Mouse (Mus musculus): Measurements from ENCODE around the gene Trpv6.

Trpv6 gene

GRCm38 (mm10) chr6:41636178-41636577 is at the start of gene Trpv6:
Trpv6 (minus strand) TSS chr6:41636405.
- no peak for DNase-seq (ENCODE audit: low read depth)

GRCm38 (mm10) chr6:41685596-41685995 is 49.4 kb upstream of the Trpv6 start:
- no peak for DNase-seq (ENCODE audit: low read depth)

GRCm38 (mm10) chr6:41684911-41685310 is 48.7 kb upstream of the Trpv6 start:
- no peak for DNase-seq (ENCODE audit: low read depth)

- DNase-seq (ENCODE audit: low read depth) = no peak
Observed at GRCm38 (mm10) chr6:41684131-41684530, 47.9 kb upstream of the Trpv6 start, which contains the start of gene Llcfc1. Llcfc1 (plus strand) TSS chr6:41684431.

GRCm38 (mm10) chr6:41681656-41682055 is 45.5 kb upstream of the Trpv6 start:
- DNase-seq (ENCODE audit: low read depth) = no peak

- DNase-seq (ENCODE audit: low read depth) = no peak
Observed at GRCm38 (mm10) chr6:41680669-41681068, 44.5 kb upstream of the Trpv6 start, which contains the start of gene Trpv5. Trpv5 (minus strand) TSS chr6:41680769.

- no peak for DNase-seq (ENCODE audit: low read depth)
Observed at GRCm38 (mm10) chr6:41676530-41676929, 40.3 kb upstream of the Trpv6 start.

- peak; percentile 12 for DNase-seq (ENCODE audit: low read depth)
Observed at GRCm38 (mm10) chr6:41662320-41662719, 26.1 kb upstream of the Trpv6 start.

GRCm38 (mm10) chr6:41658487-41658886 is 22.3 kb upstream of the Trpv6 start:
- no peak for DNase-seq (ENCODE audit: low read depth)

- DNase-seq (ENCODE audit: low read depth) = peak; percentile 66
Observed at GRCm38 (mm10) chr6:41654648-41655047, 18.4 kb upstream of the Trpv6 start.

- no peak for DNase-seq (ENCODE audit: low read depth)
Observed at GRCm38 (mm10) chr6:41653173-41653572, 17.0 kb upstream of the Trpv6 start.

GRCm38 (mm10) chr6:41646672-41647071 is 10.5 kb upstream of the Trpv6 start:
- DNase-seq (ENCODE audit: low read depth) = no peak

GRCm38 (mm10) chr6:41646220-41646619 is 10.0 kb upstream of the Trpv6 start:
- DNase-seq (ENCODE audit: low read depth) = no peak

GRCm38 (mm10) chr6:41643227-41643626 is 7.0 kb upstream of the Trpv6 start:
- DNase-seq (ENCODE audit: low read depth) = no peak

GRCm38 (mm10) chr6:41642765-41643164 is 6.6 kb upstream of the Trpv6 start:
- DNase-seq (ENCODE audit: low read depth) = no peak

- no peak for DNase-seq (ENCODE audit: low read depth)
Observed at GRCm38 (mm10) chr6:41641173-41641866, 5.1 kb upstream of the Trpv6 start.

GRCm38 (mm10) chr6:41640449-41640848 is 4.2 kb upstream of the Trpv6 start:
- DNase-seq (ENCODE audit: low read depth) = no peak

GRCm38 (mm10) chr6:41637927-41638506 is 1.8 kb upstream of the Trpv6 start:
- DNase-seq (ENCODE audit: low read depth) = no peak

GRCm38 (mm10) chr6:41637393-41637792 is 1.2 kb upstream of the Trpv6 start:
- no peak for DNase-seq (ENCODE audit: low read depth)

GRCm38 (mm10) chr6:41635211-41635610 is 994 bp downstream of the Trpv6 start:
- DNase-seq (ENCODE audit: low read depth) = no peak

- DNase-seq (ENCODE audit: low read depth) = no peak
Observed at GRCm38 (mm10) chr6:41631549-41631948, 4.7 kb downstream of the Trpv6 start.

- DNase-seq (ENCODE audit: low read depth) = peak; percentile 4
Observed at GRCm38 (mm10) chr6:41630791-41631190, 5.4 kb downstream of the Trpv6 start.

GRCm38 (mm10) chr6:41628180-41628579 is 8.0 kb downstream of the Trpv6 start:
- peak; percentile 4 for DNase-seq (ENCODE audit: low read depth)

- DNase-seq (ENCODE audit: low read depth) = peak; percentile 22
Observed at GRCm38 (mm10) chr6:41622661-41623060, 13.5 kb downstream of the Trpv6 start.

Data from 416B (cell line).